Mouse (Mus musculus): Measurements from ENCODE around the gene Slc16a6. TPM values are rescaled to one million over a fixed set of nuclear protein-coding genes. Genes with fewer than 3 reads are reported as not detected.

The Slc16a6 gene
- polyA plus RNA-seq, 1 experiment from 2014 or later, result 4.4 TPM

GRCm38 (mm10) chr11:109419961-109420566 is 53.3 kb downstream of the Slc16a6 start:
- ATAC-seq (ENCODE audit: insufficient number of reproducible peaks, insufficient read depth, low FRiP score, low read depth), result no peak
- WGBS, result 48% methylated on average over 16 of the region's 16 CpGs

GRCm38 (mm10) chr11:109419461-109419860 is 53.9 kb downstream of the Slc16a6 start:
- no peak overlapping the region for H3K9ac ChIP-seq (replicated peaks; ENCODE audit: low read depth, low read length)
- no peak for ATAC-seq (ENCODE audit: insufficient number of reproducible peaks, insufficient read depth, low FRiP score, low read depth)
- H3K27me3 ChIP-seq (ENCODE audit: control insufficient read depth, insufficient read depth, low read length), result no peaks in the 10 kb centered on the region
- H3K27ac ChIP-seq (ENCODE audit: low read length), result no peak overlapping the region
- no peaks in the 10 kb centered on the region for H3K36me3 ChIP-seq (ENCODE audit: control insufficient read depth, insufficient read depth, low read length)
- no peaks in the 10 kb centered on the region for H3K4me1 ChIP-seq (ENCODE audit: control insufficient read depth, insufficient read depth, low read length)
- H3K4me3 ChIP-seq (ENCODE audit: low read depth, low read length), result no peak overlapping the region
- WGBS, result 50% methylated on average over 4 of the region's 4 CpGs
- no peak overlapping the region for H3K4me2 ChIP-seq (replicated peaks; ENCODE audit: low read depth, low read length)
- H3K9me3 ChIP-seq (ENCODE audit: control insufficient read depth, low read depth, low read length), result peaks cover 4% of the 10 kb centered on the region; the same call in 1 of the 2 replicates

More at GRCm38 (mm10) chr11:109419961-109420566, 53.3 kb downstream of the Slc16a6 start:
- no peak overlapping the region for H3K9ac ChIP-seq (replicated peaks; ENCODE audit: low read depth, low read length)
- no peaks in the 10 kb centered on the region for H3K4me1 ChIP-seq (ENCODE audit: control insufficient read depth, insufficient read depth, low read length)
- H3K27ac ChIP-seq (ENCODE audit: low read length), result no peak overlapping the region
- no peaks in the 10 kb centered on the region for H3K36me3 ChIP-seq (ENCODE audit: control insufficient read depth, insufficient read depth, low read length)
- H3K27me3 ChIP-seq (ENCODE audit: control insufficient read depth, insufficient read depth, low read length), result no peaks in the 10 kb centered on the region
- peaks cover 4% of the 10 kb centered on the region; the same call in 1 of the 2 replicates for H3K9me3 ChIP-seq (ENCODE audit: control insufficient read depth, low read depth, low read length)
- no peak overlapping the region for H3K4me2 ChIP-seq (replicated peaks; ENCODE audit: low read depth, low read length)
- H3K4me3 ChIP-seq (ENCODE audit: low read depth, low read length), result no peak overlapping the region

GRCm38 (mm10) chr11:109417472-109418040 is 55.8 kb downstream of the Slc16a6 start:
- 90% methylated on average over 9 of the region's 9 CpGs for WGBS
- Histone ChIP-seq H3K9me3 (ENCODE audit: control insufficient read depth, low read depth, low read length) (peaks cover 4% of the 10 kb centered on the region; the same call in 1 of the 2 replicates), H3K4me1 (ENCODE audit: control insufficient read depth, insufficient read depth, low read length) (no peaks in the 10 kb centered on the region), H3K27ac (ENCODE audit: low read length) (no peak overlapping the region), H3K36me3 (ENCODE audit: control insufficient read depth, insufficient read depth, low read length) (no peaks in the 10 kb centered on the region), H3K27me3 (ENCODE audit: control insufficient read depth, insufficient read depth, low read length) (no peaks in the 10 kb centered on the region), H3K4me2 (replicated peaks; ENCODE audit: low read depth, low read length) (no peak overlapping the region), H3K4me3 (ENCODE audit: low read depth, low read length) (no peak overlapping the region), H3K9ac (replicated peaks; ENCODE audit: low read depth, low read length) (no peak overlapping the region)
- no peak for ATAC-seq (ENCODE audit: insufficient number of reproducible peaks, insufficient read depth, low FRiP score, low read depth)

GRCm38 (mm10) chr11:109416709-109417420 is 56.5 kb downstream of the Slc16a6 start:
- WGBS, result 65% methylated on average over 8 of the region's 8 CpGs

GRCm38 (mm10) chr11:109414802-109415201 is 58.6 kb downstream of the Slc16a6 start:
- no peak overlapping the region for H3K4me3 ChIP-seq (ENCODE audit: low read depth, low read length)
- no peaks in the 10 kb centered on the region for H3K36me3 ChIP-seq (ENCODE audit: control insufficient read depth, insufficient read depth, low read length)
- no peaks in the 10 kb centered on the region for H3K4me1 ChIP-seq (ENCODE audit: control insufficient read depth, insufficient read depth, low read length)
- H3K27ac ChIP-seq (ENCODE audit: low read length), result no peak overlapping the region
- no peaks in the 10 kb centered on the region for H3K27me3 ChIP-seq (ENCODE audit: control insufficient read depth, insufficient read depth, low read length)
- H3K9me3 ChIP-seq (ENCODE audit: control insufficient read depth, low read depth, low read length), result no peaks in the 10 kb centered on the region
- 89% methylated on average over 5 of the region's 5 CpGs for WGBS
- no peak overlapping the region for H3K4me2 ChIP-seq (replicated peaks; ENCODE audit: low read depth, low read length)
- no peak overlapping the region for H3K9ac ChIP-seq (replicated peaks; ENCODE audit: low read depth, low read length)
- ATAC-seq (ENCODE audit: insufficient number of reproducible peaks, insufficient read depth, low FRiP score, low read depth), result no peak

More at GRCm38 (mm10) chr11:109416709-109417420, 56.5 kb downstream of the Slc16a6 start:
- no peaks in the 10 kb centered on the region for H3K36me3 ChIP-seq (ENCODE audit: control insufficient read depth, insufficient read depth, low read length)
- ATAC-seq (ENCODE audit: insufficient number of reproducible peaks, insufficient read depth, low FRiP score, low read depth), result no peak
- no peak overlapping the region for H3K4me3 ChIP-seq (ENCODE audit: low read depth, low read length)
- H3K4me1 ChIP-seq (ENCODE audit: control insufficient read depth, insufficient read depth, low read length), result no peaks in the 10 kb centered on the region
- H3K4me2 ChIP-seq (replicated peaks; ENCODE audit: low read depth, low read length), result no peak overlapping the region
- H3K9me3 ChIP-seq (ENCODE audit: control insufficient read depth, low read depth, low read length), result no peaks in the 10 kb centered on the region
- H3K9ac ChIP-seq (replicated peaks; ENCODE audit: low read depth, low read length), result no peak overlapping the region
- H3K27ac ChIP-seq (ENCODE audit: low read length), result no peak overlapping the region
- no peaks in the 10 kb centered on the region for H3K27me3 ChIP-seq (ENCODE audit: control insufficient read depth, insufficient read depth, low read length)

- H3K36me3 ChIP-seq (ENCODE audit: control insufficient read depth, insufficient read depth, low read length), result no peaks in the 10 kb centered on the region
- no peak for ATAC-seq (ENCODE audit: insufficient number of reproducible peaks, insufficient read depth, low FRiP score, low read depth)
- 79% methylated on average over 6 of the region's 6 CpGs for WGBS
Measured at GRCm38 (mm10) chr11:109413617-109414016, 59.8 kb downstream of the Slc16a6 start, which contains the start of gene 9930022D16Rik. 9930022D16Rik (plus strand) TSS chr11:109413917.

GRCm38 (mm10) chr11:109410197-109410980 is 63.0 kb downstream of the Slc16a6 start:
- Histone ChIP-seq H3K9me3 (ENCODE audit: control insufficient read depth, low read depth, low read length) (no peaks in the 10 kb centered on the region), H3K4me2 (replicated peaks; ENCODE audit: low read depth, low read length) (no peak overlapping the region), H3K36me3 (ENCODE audit: control insufficient read depth, insufficient read depth, low read length) (no peaks in the 10 kb centered on the region), H3K4me1 (ENCODE audit: control insufficient read depth, insufficient read depth, low read length) (no peaks in the 10 kb centered on the region), H3K9ac (replicated peaks; ENCODE audit: low read depth, low read length) (no peak overlapping the region), H3K27me3 (ENCODE audit: control insufficient read depth, insufficient read depth, low read length) (no peaks in the 10 kb centered on the region), H3K4me3 (ENCODE audit: low read depth, low read length) (no peak overlapping the region), H3K27ac (ENCODE audit: low read length) (no peak overlapping the region)
- no peak for ATAC-seq (ENCODE audit: insufficient number of reproducible peaks, insufficient read depth, low FRiP score, low read depth)
- WGBS, result 88% methylated on average over 15 of the region's 15 CpGs

More at GRCm38 (mm10) chr11:109413617-109414016, 59.8 kb downstream of the Slc16a6 start, which contains the start of gene 9930022D16Rik:
- no peak within 1 kb of the TSS for H3K27ac ChIP-seq (ENCODE audit: low read length)
- H3K4me2 ChIP-seq (replicated peaks; ENCODE audit: low read depth, low read length), result no peak within 1 kb of the TSS
- no peaks in the 10 kb centered on the region for H3K27me3 ChIP-seq (ENCODE audit: control insufficient read depth, insufficient read depth, low read length)
- no peaks in the 10 kb centered on the region for H3K4me1 ChIP-seq (ENCODE audit: control insufficient read depth, insufficient read depth, low read length)
- no peaks in the 10 kb centered on the region for H3K9me3 ChIP-seq (ENCODE audit: control insufficient read depth, low read depth, low read length)
- no peak within 1 kb of the TSS for H3K4me3 ChIP-seq (ENCODE audit: low read depth, low read length)
- H3K9ac ChIP-seq (replicated peaks; ENCODE audit: low read depth, low read length), result no peak within 1 kb of the TSS

- Histone ChIP-seq H3K36me3 (ENCODE audit: control insufficient read depth, insufficient read depth, low read length) (no peaks in the 10 kb centered on the region), H3K27ac (ENCODE audit: low read length) (no peak overlapping the region), H3K4me3 (ENCODE audit: low read depth, low read length) (no peak overlapping the region), H3K9me3 (ENCODE audit: control insufficient read depth, low read depth, low read length) (no peaks in the 10 kb centered on the region), H3K27me3 (ENCODE audit: control insufficient read depth, insufficient read depth, low read length) (no peaks in the 10 kb centered on the region), H3K9ac (replicated peaks; ENCODE audit: low read depth, low read length) (no peak overlapping the region), H3K4me2 (replicated peaks; ENCODE audit: low read depth, low read length) (no peak overlapping the region), H3K4me1 (ENCODE audit: control insufficient read depth, insufficient read depth, low read length) (no peaks in the 10 kb centered on the region)
- ATAC-seq (ENCODE audit: insufficient number of reproducible peaks, insufficient read depth, low FRiP score, low read depth), result no peak
- 82% methylated on average over 5 of the region's 5 CpGs for WGBS
Measured at GRCm38 (mm10) chr11:109406431-109406830, 67.0 kb downstream of the Slc16a6 start.

Measured in stomach, embryonic 14.5 days (tissue).